Mouse (Mus musculus): Measurements from ENCODE around the gene Ddx42. TPM values are rescaled to one million over a fixed set of nuclear protein-coding genes. Genes with fewer than 3 reads are reported as not detected.

Gene Ddx42
- polyA plus RNA-seq, 1 experiment from 2014 or later = 104 TPM

DNA sequence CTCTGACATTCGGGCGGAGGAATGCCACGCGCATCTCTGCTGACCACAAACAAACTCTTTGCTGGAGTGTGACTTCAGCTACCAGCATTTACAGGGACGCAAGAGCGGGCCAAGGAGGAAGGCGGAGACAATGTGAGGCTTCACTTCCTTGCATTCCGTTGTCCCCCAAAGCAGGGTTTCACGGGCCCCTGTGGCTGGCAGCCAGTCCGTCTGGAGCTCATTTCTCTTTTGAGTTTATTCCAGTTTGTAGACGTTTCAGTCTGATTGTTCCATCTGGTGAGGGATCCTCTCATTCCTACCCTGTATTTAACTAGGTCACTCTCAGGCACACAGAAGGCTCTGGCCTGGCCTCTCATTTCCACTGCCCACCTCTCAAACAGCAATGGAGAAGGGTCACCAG lies 70.3 kb downstream of the Ddx42 start:
- Histone ChIP-seq H3K9me3 (no peaks in the 10 kb centered on the region), H3K9ac (no peak overlapping the region), H3K4me1 (0 out of 2 replicates have a peak, but pooled peaks cover 2% of the 10 kb centered on the region), H3K27me3 (no peaks in the 10 kb centered on the region), H3K36me3 (no peaks in the 10 kb centered on the region), H3K4me3 (no peak overlapping the region), H3K4me2 (replicated peaks) (no peak overlapping the region), H3K27ac (no peak overlapping the region)
- ATAC-seq (ENCODE audit: insufficient number of reproducible peaks, insufficient read depth, low FRiP score, low TSS enrichment) = no peak
- 60% methylated on average over 11 of the region's 11 CpGs for WGBS

DNA sequence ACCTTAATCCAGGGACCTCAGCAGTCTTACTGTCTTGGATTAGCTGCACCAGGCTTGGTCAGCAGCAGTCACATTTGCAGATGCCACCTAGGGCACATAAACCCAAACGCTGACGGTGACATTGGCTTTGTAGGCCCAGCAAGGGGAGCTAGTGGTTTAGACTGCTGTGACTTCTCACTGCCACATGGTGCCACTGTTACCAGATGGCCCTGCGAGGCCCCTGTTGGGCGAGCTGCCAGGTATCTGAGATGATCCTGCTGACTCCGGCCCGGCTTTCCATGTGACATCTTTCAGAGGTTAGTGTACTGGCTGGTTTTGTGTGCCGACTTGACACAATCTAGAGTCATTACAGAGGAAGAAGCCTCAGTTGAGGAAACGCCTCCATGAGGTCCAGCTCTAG lies 72.6 kb downstream of the Ddx42 start:
- no peak for ATAC-seq (ENCODE audit: insufficient number of reproducible peaks, insufficient read depth, low FRiP score, low TSS enrichment)
- no peaks in the 10 kb centered on the region for H3K27me3 ChIP-seq
- no peaks in the 10 kb centered on the region for H3K36me3 ChIP-seq
- no peak overlapping the region for H3K9ac ChIP-seq
- no peaks in the 10 kb centered on the region for H3K9me3 ChIP-seq
- H3K4me3 ChIP-seq = no peak overlapping the region
- no peak overlapping the region for H3K27ac ChIP-seq
- H3K4me1 ChIP-seq = 0 out of 2 replicates have a peak, but pooled peaks cover 2% of the 10 kb centered on the region
- no peak overlapping the region for H3K4me2 ChIP-seq (replicated peaks)
- WGBS = 69% methylated on average over 8 of the region's 8 CpGs

DNA sequence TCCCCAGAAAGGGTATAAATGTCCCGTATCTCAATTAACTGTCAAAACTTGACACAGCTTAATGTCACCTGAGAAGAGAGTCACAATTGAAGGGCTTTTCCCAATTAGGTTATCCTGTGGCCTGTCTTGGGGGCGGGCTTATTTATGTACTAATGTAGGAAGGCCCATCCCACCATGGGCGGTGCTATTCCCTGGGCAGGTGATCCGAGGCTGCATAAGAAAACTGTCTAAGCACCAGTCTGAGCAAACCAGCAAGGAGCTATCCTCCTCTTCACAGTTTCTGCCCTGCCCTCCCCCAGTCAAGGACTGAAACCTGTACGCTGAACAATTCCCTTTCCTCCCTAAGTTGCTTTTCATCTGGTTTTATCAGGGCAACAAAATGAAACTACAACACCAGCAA lies 73.7 kb downstream of the Ddx42 start:
- Histone ChIP-seq H3K27me3 (no peaks in the 10 kb centered on the region), H3K4me1 (0 out of 2 replicates have a peak, but pooled peaks cover 2% of the 10 kb centered on the region), H3K9me3 (no peaks in the 10 kb centered on the region), H3K9ac (no peak overlapping the region), H3K4me2 (replicated peaks) (no peak overlapping the region), H3K4me3 (no peak overlapping the region), H3K36me3 (no peaks in the 10 kb centered on the region), H3K27ac (no peak overlapping the region)
- no peak for ATAC-seq (ENCODE audit: insufficient number of reproducible peaks, insufficient read depth, low FRiP score, low TSS enrichment)
- 89% methylated on average over 5 of the region's 5 CpGs for WGBS

DNA sequence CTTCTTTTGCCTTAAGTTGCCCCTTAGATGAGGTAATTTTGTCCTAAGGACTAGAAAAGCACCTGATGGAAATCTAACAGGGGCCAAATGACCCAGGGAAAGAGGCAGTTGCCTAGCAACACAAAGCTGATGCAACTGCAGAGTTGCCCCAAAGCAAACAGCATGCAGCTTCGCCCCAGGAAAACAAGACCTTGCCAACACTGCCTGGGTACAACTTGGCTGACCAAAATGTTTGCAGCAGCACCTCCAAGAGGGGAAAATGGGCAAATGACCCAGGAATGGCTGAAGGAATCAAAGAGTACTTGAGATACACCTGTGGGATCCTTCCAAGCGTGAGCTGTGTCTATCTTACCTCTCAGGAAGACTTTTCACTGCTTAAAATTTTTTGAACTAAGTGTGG lies 75.1 kb downstream of the Ddx42 start:
- H3K9ac ChIP-seq = no peak overlapping the region
- H3K4me2 ChIP-seq (replicated peaks) = no peak overlapping the region
- H3K36me3 ChIP-seq = no peaks in the 10 kb centered on the region
- 0 out of 2 replicates have a peak, but pooled peaks cover 2% of the 10 kb centered on the region for H3K4me1 ChIP-seq
- no peaks in the 10 kb centered on the region for H3K27me3 ChIP-seq
- H3K4me3 ChIP-seq = no peak overlapping the region
- no peaks in the 10 kb centered on the region for H3K9me3 ChIP-seq
- WGBS = 85% methylated on average over 2 of the region's 2 CpGs
- no peak for ATAC-seq (ENCODE audit: insufficient number of reproducible peaks, insufficient read depth, low FRiP score, low TSS enrichment)
- no peak overlapping the region for H3K27ac ChIP-seq

Other genes starting within 250 kb of the Ddx42 start
- gene Ace, start 249.0 kb upstream of the Ddx42 start, polyA plus RNA-seq (2016; fragmentation: Nextera tagmentation; extraction: Ambion mirVana) = 0.68 and 0.69 TPM in 2 replicates
- not detected in 2 replicates for gene Ace3, start 222.3 kb upstream of the Ddx42 start, polyA plus RNA-seq (2016; fragmentation: Nextera tagmentation; extraction: Ambion mirVana)
- gene Kcnh6, start 208.8 kb upstream of the Ddx42 start, polyA plus RNA-seq (2016; fragmentation: Nextera tagmentation; extraction: Ambion mirVana) = 1.3 and 3.4 TPM in 2 replicates
- 90.6 and 93.4 TPM in 2 replicates for gene Dcaf7, start 180.1 kb upstream of the Ddx42 start, polyA plus RNA-seq (2016; fragmentation: Nextera tagmentation; extraction: Ambion mirVana)
- 10.8 and 11.1 TPM in 2 replicates for gene Taco1, start 150.9 kb upstream of the Ddx42 start, polyA plus RNA-seq (2016; fragmentation: Nextera tagmentation; extraction: Ambion mirVana)
- gene Map3k3, start 132.3 kb upstream of the Ddx42 start, polyA plus RNA-seq (2016; fragmentation: Nextera tagmentation; extraction: Ambion mirVana) = 31.8 and 33.8 TPM in 2 replicates
- gene Gm10840, start 56.1 kb upstream of the Ddx42 start, polyA plus RNA-seq (2016; fragmentation: Nextera tagmentation; extraction: Ambion mirVana) = not detected in 2 replicates
- 467 and 469 TPM in 2 replicates for gene Limd2, start 56.1 kb upstream of the Ddx42 start, polyA plus RNA-seq (2016; fragmentation: Nextera tagmentation; extraction: Ambion mirVana)
- 34.8 and 35.4 TPM in 2 replicates for gene Strada, start 14.8 kb upstream of the Ddx42 start, polyA plus RNA-seq (2016; fragmentation: Nextera tagmentation; extraction: Ambion mirVana)
- gene Ccdc47, start 582 bp upstream of the Ddx42 start, polyA plus RNA-seq (2016; fragmentation: Nextera tagmentation; extraction: Ambion mirVana) = 79.4 and 81.7 TPM in 2 replicates
- gene Ftsj3, start 39.2 kb downstream of the Ddx42 start, polyA plus RNA-seq (2016; fragmentation: Nextera tagmentation; extraction: Ambion mirVana) = 63.3 and 67.0 TPM in 2 replicates
- 315 and 316 TPM in 2 replicates for gene Psmc5, start 39.2 kb downstream of the Ddx42 start, polyA plus RNA-seq (2016; fragmentation: Nextera tagmentation; extraction: Ambion mirVana)
- 71.5 and 75.1 TPM in 2 replicates for gene Smarcd2, start 56.0 kb downstream of the Ddx42 start, polyA plus RNA-seq (2016; fragmentation: Nextera tagmentation; extraction: Ambion mirVana)
- 0.24 and 0.47 TPM in 2 replicates for gene Tcam1, start 59.7 kb downstream of the Ddx42 start, polyA plus RNA-seq (2016; fragmentation: Nextera tagmentation; extraction: Ambion mirVana)
- not detected in 2 replicates for gene Gh, start 84.9 kb downstream of the Ddx42 start, polyA plus RNA-seq (2016; fragmentation: Nextera tagmentation; extraction: Ambion mirVana)
- gene Cd79b, start 97.8 kb downstream of the Ddx42 start, polyA plus RNA-seq (2016; fragmentation: Nextera tagmentation; extraction: Ambion mirVana) = 1.5 and 1.7 TPM in 2 replicates
- 0.05 and 0.09 TPM in 2 replicates for gene Scn4a, start 136.4 kb downstream of the Ddx42 start, polyA plus RNA-seq (2016; fragmentation: Nextera tagmentation; extraction: Ambion mirVana)
- gene Prr29, start 148.5 kb downstream of the Ddx42 start, polyA plus RNA-seq (2016; fragmentation: Nextera tagmentation; extraction: Ambion mirVana) = not detected in 2 replicates
- gene Icam2, start 171.1 kb downstream of the Ddx42 start, polyA plus RNA-seq (2016; fragmentation: Nextera tagmentation; extraction: Ambion mirVana) = 23.9 and 29.8 TPM in 2 replicates